Mouse (Mus musculus) neural tube, embryonic 14.5 days (tissue): ENCODE measurements around the gene Odf3l2. TPM values are rescaled to one million over a fixed set of nuclear protein-coding genes. Genes with fewer than 3 reads are reported as not detected.
A peak's percentile ranks its signal among the peaks of the same experiment; 100 is the strongest.

ENCODE experiments used
- ATAC-seq: fragments of 200-750 bp; cut with Nextera tagmentation; 2 replicates; pipeline ENCODE4 v1.8.0; 2017; ENCODE audit warnings: low read depth, mild to moderate bottlenecking, moderate TSS enrichment, moderate library complexity
- H3K27ac ChIP-seq: fragments of 300-500 bp; sonication (generic); 2 replicates; pipeline ENCODE4 v1.5.1; 2014; ENCODE audit warnings: low read depth, mild to moderate bottlenecking, control low read depth, low read length, moderate library complexity, mixed read lengths
- H3K27me3 ChIP-seq: fragments of 300-500 bp; sonication (generic); 2 replicates; pipeline ENCODE4 v1.6.1; 2014; ENCODE audit warnings: low read length; ENCODE audit not compliant: control insufficient read depth, insufficient read depth
- H3K36me3 ChIP-seq: fragments of 300-500 bp; sonication (generic); 2 replicates; pipeline ENCODE4 v1.6.1; 2014; ENCODE audit warnings: low read length, mixed read lengths; ENCODE audit not compliant: control insufficient read depth, insufficient read depth
- H3K4me1 ChIP-seq: fragments of 300-500 bp; sonication (generic); 2 replicates; pipeline ENCODE4 v1.6.1; 2014; ENCODE audit warnings: low read length; ENCODE audit not compliant: control insufficient read depth, insufficient read depth
- H3K4me2 ChIP-seq: fragments of 300-500 bp; sonication (generic); 2 replicates; pipeline ENCODE4 v1.6.1; 2014; ENCODE audit warnings: mild to moderate bottlenecking, low read depth, low read length, control low read depth
- H3K4me3 ChIP-seq: fragments of 300-500 bp; sonication (generic); 2 replicates; pipeline ENCODE4 v1.5.1; 2014; ENCODE audit warnings: low read depth, low read length, control low read depth, mixed read lengths
- H3K9ac ChIP-seq: fragments of 300-500 bp; sonication (generic); replicated peaks from 2 replicates; pipeline ENCODE4 v1.6.1; 2014; ENCODE audit warnings: low read depth, mild to moderate bottlenecking, control low read depth, low read length, mixed read lengths
- H3K9me3 ChIP-seq: fragments of 300-500 bp; sonication (generic); 2 replicates; pipeline ENCODE4 v1.6.1; 2016; ENCODE audit warnings: low read length; ENCODE audit not compliant: control insufficient read depth
- WGBS: fragments of 180-500 bp; shearing (Covaris S2); extraction: QIAGEN DNeasy Blood & Tissue Kit; methylation state at CpG from one replicate; pipeline ENCODE4 v1.1.7; 2014; 5-methylcytosine and 5-hydroxymethylcytosine counted together
- polyA plus RNA-seq: library from polyadenylated mRNA; unstranded; fragments of >200 nt; fragmentation: Nextera tagmentation; extraction: Ambion mirVana; gene quantifications from 2 replicates; pipeline ENCODE4 v1.2.1, GENCODE M21; 2014

Odf3l2 gene
- polyA plus RNA-seq, 1 experiment from 2014 or later = not detected

DNA sequence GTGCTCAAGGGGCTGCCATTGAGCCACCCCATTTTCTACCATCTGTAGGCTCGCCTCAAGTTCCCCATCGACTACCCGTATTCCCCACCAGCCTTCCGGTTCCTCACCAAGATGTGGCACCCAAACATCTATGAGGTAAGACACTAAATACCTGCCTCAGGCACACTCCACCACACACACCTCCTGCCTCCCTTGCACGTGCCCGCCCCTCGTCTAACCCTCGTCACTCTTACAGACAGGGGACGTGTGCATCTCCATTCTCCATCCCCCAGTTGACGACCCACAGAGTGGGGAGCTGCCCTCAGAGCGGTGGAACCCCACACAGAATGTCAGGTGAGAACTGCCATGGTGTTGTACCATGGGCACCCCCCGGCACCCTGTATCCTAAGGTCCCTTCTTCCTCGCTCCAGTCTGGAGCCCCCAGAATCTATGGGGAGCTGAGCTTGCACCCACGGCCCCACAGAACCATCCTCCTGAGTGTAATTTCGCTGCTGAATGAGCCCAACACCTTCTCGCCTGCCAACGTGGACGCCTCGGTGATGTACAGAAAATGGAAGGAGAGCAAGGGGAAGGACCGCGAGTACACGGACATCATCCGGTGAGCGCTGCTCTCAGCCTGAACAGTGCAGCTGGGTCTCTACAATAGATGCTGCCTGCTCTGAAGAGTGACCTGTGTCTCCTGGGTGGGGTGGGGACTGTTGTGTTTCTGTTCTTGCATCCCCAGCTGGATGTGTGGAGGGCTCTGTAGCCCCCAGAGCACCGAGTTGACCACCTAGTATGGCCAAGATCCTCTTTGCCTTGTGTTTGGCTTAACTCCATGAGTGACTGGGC, 39.4 kb upstream of the Odf3l2 start:
- peaks cover 34% of the 10 kb centered on the region for H3K36me3 ChIP-seq
- WGBS = 95% methylated on average over 25 of the region's 25 CpGs
- H3K4me2 ChIP-seq = no peak overlapping the region
- no peaks in the 10 kb centered on the region for H3K27me3 ChIP-seq
- no peak overlapping the region for H3K9ac ChIP-seq
- ATAC-seq = no peak
- H3K4me1 ChIP-seq = peaks cover 17% of the 10 kb centered on the region
- H3K27ac ChIP-seq = no peak overlapping the region
- H3K9me3 ChIP-seq = no peaks in the 10 kb centered on the region
- H3K4me3 ChIP-seq = no peak overlapping the region

DNA sequence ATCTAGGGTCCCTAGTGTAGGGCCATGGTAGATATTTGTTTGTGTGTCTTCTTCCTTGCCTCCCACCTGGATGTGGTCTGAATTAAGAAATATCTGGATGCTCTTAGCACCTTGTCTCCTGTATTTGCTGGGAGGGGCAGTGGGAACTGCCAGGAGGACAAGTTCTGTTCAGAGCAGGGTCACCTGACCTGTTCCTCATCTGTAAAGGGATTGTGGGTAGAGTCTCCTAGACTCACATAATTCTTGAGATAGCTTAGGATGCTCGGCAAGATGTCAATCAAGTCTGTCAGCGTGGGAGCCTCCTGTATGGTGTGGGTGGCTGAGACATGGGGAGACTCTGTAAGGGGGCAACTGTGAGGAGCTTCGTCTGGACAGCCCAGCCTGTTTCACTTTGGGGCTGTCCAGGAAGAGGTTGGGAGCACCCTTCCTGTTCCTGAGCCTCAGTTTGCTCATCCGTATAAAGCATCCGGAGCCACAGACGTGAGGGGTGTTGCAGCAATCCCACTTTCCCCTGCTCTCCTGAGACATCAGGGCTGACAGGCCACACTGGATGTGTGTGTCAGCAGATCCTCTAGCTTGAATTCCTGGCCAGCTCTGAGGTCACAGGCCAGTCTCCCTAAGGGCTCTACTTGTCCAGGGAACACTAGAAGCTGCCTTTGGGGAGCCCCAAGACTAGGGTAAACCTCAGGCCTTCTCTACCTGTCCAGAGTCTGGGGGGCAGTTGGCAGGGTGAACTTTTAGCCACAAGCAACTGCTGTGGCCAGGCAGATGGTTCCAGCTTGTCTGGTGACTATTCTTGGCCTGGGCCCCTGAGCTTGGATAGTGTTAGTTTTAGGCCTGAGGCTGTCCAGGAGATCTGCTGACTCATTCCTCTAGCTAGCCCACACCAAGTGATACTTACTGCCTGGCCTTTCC, 38.4 kb upstream of the Odf3l2 start:
- Histone ChIP-seq H3K4me2 (peak overlapping the region; percentile 89), H3K36me3 (peaks cover 34% of the 10 kb centered on the region), H3K9ac (peak overlapping the region; percentile 74; the same call in 1 of the 2 replicates), H3K27me3 (no peaks in the 10 kb centered on the region), H3K9me3 (no peaks in the 10 kb centered on the region), H3K4me3 (peak overlapping the region; percentile 65; the same call in 1 of the 2 replicates), H3K27ac (no peak overlapping the region), H3K4me1 (peaks cover 17% of the 10 kb centered on the region)
- no peak for ATAC-seq
- 87% methylated on average over 6 of the region's 6 CpGs for WGBS

GRCm38 (mm10) chr10:79682916-79683582, 37.5 kb upstream of the Odf3l2 start:
- H3K27ac ChIP-seq = no peak overlapping the region; the same call in 1 of the 2 replicates
- ATAC-seq = no peak
- peak overlapping the region; percentile 65 for H3K4me3 ChIP-seq
- peak overlapping the region; percentile 89 for H3K4me2 ChIP-seq
- no peaks in the 10 kb centered on the region for H3K27me3 ChIP-seq
- 6% methylated on average over 10 of the region's 10 CpGs for WGBS
- peaks cover 17% of the 10 kb centered on the region for H3K4me1 ChIP-seq
- H3K36me3 ChIP-seq = peaks cover 28% of the 10 kb centered on the region
- no peaks in the 10 kb centered on the region for H3K9me3 ChIP-seq
- peak overlapping the region; percentile 74 for H3K9ac ChIP-seq

GRCm38 (mm10) chr10:79682551-79682915, 37.0 kb upstream of the Odf3l2 start:
- ATAC-seq = peak; percentile 13
- Histone ChIP-seq H3K27me3 (no peaks in the 10 kb centered on the region), H3K36me3 (peaks cover 24% of the 10 kb centered on the region), H3K4me2 (peak overlapping the region; percentile 89), H3K4me3 (peak overlapping the region; percentile 65), H3K9ac (peak overlapping the region; percentile 74), H3K4me1 (peaks cover 17% of the 10 kb centered on the region), H3K9me3 (no peaks in the 10 kb centered on the region), H3K27ac (peak overlapping the region; percentile 60)
- WGBS = 0% methylated on average over 8 of the region's 10 CpGs

GRCm38 (mm10) chr10:79681591-79682245, 36.2 kb upstream of the Odf3l2 start, which contains the start of gene Cdc34:
Cdc34 (plus strand) TSS chr10:79682195.
- Histone ChIP-seq H3K4me3 (peak within 1 kb of the TSS; percentile 65), H3K27ac (peak within 1 kb of the TSS; percentile 85), H3K27me3 (no peaks in the 10 kb centered on the region), H3K4me2 (peak within 1 kb of the TSS; percentile 89), H3K36me3 (peaks cover 17% of the 10 kb centered on the region), H3K4me1 (peaks cover 17% of the 10 kb centered on the region), H3K9ac (peak within 1 kb of the TSS; percentile 74), H3K9me3 (no peaks in the 10 kb centered on the region)
- WGBS = under 1% methylated on average over 62 of the region's 84 CpGs
- ATAC-seq = peak; percentile 94

- H3K4me3 ChIP-seq = peak overlapping the region; percentile 65
- H3K9me3 ChIP-seq = no peaks in the 10 kb centered on the region
- H3K4me1 ChIP-seq = peaks cover 17% of the 10 kb centered on the region
- no peaks in the 10 kb centered on the region for H3K27me3 ChIP-seq
- peak overlapping the region; percentile 60 for H3K4me2 ChIP-seq
- WGBS = 44% methylated on average over 11 of the region's 11 CpGs
- peak overlapping the region; percentile 85 for H3K27ac ChIP-seq
- peak overlapping the region; percentile 44 for H3K9ac ChIP-seq
- peak; percentile 32 for ATAC-seq
- H3K36me3 ChIP-seq = peaks cover 13% of the 10 kb centered on the region
Observed at GRCm38 (mm10) chr10:79680606-79681495, 35.3 kb upstream of the Odf3l2 start.

DNA sequence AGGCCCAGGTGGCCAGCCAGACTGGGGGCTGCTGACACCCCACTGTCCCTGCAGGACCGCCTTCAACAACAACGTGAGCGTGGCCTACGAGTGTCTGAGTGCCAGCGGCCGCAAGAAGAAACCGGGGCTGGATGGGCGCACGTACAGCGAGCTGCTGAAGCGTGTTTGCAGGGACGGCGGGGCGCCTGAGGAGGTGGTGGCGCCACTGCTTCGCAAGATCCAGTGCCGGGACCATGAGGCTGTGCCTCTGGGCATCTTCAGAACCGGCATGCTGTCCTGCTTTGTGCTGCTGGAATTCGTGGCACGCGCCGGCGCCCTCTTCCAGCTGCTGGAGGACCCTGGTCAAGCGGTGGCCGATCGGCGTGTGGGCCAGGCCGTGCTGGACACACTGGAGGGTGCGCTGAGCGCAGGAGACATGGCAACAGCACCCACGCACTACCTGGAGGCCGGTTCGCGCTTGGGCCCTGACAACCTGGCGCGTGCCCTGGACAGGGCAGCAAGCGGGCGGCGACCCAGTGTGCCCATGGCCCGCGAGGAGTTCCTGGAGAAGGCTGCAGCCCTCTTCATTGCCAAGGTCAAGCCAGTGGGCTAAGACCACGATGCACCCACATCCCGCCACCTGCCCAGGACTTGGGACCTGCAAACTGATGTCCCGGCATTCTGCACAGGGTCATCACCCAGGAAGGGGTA, 30.0 kb upstream of the Odf3l2 start:
- 0 out of 2 replicates have a peak, but pooled peaks cover 7% of the 10 kb centered on the region for H3K36me3 ChIP-seq
- ATAC-seq = no peak
- 62% methylated on average over 44 of the region's 44 CpGs for WGBS

More for the DNA sequence above, 30.0 kb upstream of the Odf3l2 start:
- peaks cover 8% of the 10 kb centered on the region for H3K4me1 ChIP-seq
- H3K9me3 ChIP-seq = no peaks in the 10 kb centered on the region
- H3K27ac ChIP-seq = no peak overlapping the region
- H3K27me3 ChIP-seq = no peaks in the 10 kb centered on the region
- H3K4me2 ChIP-seq = no peak overlapping the region
- no peak overlapping the region for H3K9ac ChIP-seq
- no peak overlapping the region for H3K4me3 ChIP-seq
